Mouse (Mus musculus): ENCODE data around the gene Nrarp. TPM values are rescaled to one million over a fixed set of nuclear protein-coding genes. Genes with fewer than 3 reads are reported as not detected.

Nrarp gene
- total RNA-seq, 2 experiments from 2014 or later, result 0.22 TPM; not detected in 1

DNA sequence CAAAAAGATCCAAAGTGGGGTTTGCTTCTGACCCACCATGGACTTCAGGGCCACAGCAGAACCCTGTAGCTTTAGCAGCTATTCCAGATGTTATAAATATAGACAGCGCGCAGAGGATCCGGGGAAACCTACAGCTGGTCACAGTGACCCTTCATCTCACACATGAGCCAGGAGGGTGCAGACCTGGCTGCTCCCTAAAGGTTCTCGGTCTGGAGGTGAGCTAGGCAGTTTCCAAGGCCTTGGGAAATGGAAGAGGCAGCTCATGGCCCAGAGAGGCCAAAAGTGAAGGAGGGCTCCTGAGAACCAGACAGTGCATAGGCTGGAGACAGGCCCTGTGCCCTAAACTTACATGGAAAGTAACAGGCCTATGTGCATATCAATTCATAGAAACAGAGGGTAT lies 6.7 kb upstream of the Nrarp start:
- ATAC-seq (ENCODE audit: poor library complexity, severe bottlenecking), result no peak

- no peak for ATAC-seq (ENCODE audit: poor library complexity, severe bottlenecking)
Observed at GRCm38 (mm10) chr2:25174866-25175689, 5.5 kb upstream of the Nrarp start.

GRCm38 (mm10) chr2:25175690-25176078 lies 4.9 kb upstream of the Nrarp start:
- ATAC-seq (ENCODE audit: poor library complexity, severe bottlenecking), result no peak

DNA sequence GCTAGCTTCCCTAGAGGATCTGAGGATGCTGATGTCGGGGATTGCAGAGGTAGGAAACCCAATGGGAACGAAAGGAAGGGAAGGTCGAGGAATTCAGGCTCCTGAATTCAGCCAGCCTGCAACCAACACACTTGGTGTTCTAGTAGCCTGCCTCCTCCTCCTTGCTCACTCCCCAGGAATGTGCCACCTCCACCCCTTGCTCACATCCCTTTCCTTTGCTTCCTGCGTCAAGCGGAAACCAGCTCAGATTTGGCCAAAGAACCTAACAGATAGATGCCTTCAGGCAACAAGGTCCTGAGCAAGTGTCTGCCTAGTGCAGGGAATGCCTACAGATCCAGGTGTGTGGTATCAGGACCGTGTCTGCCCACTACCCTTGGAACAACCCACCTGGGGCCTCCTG lies 4.0 kb upstream of the Nrarp start:
- no peak for ATAC-seq (ENCODE audit: poor library complexity, severe bottlenecking)

- no peak for ATAC-seq (ENCODE audit: poor library complexity, severe bottlenecking)
Observed at GRCm38 (mm10) chr2:25177076-25177475, 3.5 kb upstream of the Nrarp start.

GRCm38 (mm10) chr2:25177685-25178084 lies 2.9 kb upstream of the Nrarp start:
- no peak for ATAC-seq (ENCODE audit: poor library complexity, severe bottlenecking)

GRCm38 (mm10) chr2:25178285-25178972 lies 2.1 kb upstream of the Nrarp start:
- no peak for ATAC-seq (ENCODE audit: poor library complexity, severe bottlenecking)

DNA sequence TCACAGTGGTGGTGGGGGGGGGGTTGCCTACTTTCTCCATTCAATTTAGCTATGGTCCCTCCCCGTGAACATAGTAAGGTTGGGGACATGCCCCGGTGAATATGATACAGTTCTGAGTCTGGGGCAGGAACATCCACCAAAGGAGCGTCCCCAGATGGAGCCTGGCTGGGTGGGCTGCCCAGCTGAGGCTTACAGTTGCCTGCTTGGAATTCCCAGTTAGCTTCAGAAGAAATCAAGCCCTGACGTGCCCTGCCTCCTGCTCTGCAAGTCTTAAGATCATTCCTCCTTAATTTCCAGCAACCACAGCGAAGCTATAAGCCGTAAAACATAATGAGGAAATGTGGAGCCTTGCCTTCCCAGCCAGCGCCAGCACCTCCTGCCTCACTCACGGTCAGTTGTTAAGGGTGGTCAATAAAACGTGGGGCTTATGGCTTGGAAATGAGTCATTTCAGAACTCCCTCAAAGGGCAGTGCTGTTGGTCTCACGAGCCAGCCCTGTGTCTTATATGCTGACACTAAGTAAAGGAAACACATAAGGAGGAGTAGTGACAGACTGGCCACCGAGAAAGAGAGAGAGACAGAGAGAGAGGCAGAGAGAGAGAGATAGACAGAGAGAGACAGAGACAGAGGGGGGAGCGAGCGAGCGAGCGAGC lies 866 bp upstream of the Nrarp start:
- no peak for ATAC-seq (ENCODE audit: poor library complexity, severe bottlenecking)

GRCm38 (mm10) chr2:25180973-25181890 lies 674 bp downstream of the Nrarp start:
- peak; percentile 37 for ATAC-seq (ENCODE audit: poor library complexity, severe bottlenecking)

GRCm38 (mm10) chr2:25181891-25182397 lies 1.4 kb downstream of the Nrarp start:
- ATAC-seq (ENCODE audit: poor library complexity, severe bottlenecking), result no peak

DNA sequence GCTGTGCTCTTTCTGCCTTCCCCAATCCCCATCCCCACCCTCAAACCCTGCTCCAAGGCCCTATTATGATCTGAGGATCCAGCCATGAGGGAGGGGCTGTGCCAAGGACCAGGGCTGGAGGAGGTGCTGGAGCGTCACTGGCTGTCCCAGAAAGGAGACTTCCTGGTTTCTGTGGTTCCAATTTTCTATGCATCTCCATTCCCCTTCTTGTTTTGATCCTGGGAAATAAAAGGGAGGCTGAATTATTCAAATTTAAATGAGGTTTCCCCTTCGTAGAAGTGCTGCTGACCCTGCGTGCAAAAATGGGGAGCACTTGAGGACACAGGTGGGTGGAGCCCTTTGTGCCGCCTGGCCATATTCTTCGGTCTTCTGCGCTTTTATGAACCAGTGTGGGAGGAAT lies 2.1 kb downstream of the Nrarp start:
- ATAC-seq (ENCODE audit: poor library complexity, severe bottlenecking), result no peak

- no peak for ATAC-seq (ENCODE audit: poor library complexity, severe bottlenecking)
Observed at GRCm38 (mm10) chr2:25183336-25183735, 2.8 kb downstream of the Nrarp start.

DNA sequence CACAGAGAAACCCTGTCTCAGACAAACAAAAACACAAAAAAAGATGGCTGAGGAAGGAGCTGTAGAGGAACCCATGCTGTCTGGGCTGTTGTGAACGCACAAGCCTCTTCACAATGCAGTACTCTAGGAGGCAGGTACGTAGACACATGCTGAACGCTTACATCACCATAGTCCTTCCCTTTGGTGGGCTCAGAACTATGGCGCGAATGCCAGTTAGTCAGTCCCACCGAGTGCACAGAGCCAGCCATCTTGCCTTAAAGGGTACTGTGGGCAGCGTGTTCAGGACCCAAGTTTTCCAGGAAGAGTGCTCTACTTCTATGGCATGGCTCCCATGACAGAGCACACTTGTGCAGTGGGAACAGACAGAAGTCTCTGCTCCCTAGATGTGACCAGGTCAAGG lies 3.9 kb downstream of the Nrarp start:
- no peak for ATAC-seq (ENCODE audit: poor library complexity, severe bottlenecking)

GRCm38 (mm10) chr2:25185625-25186574 lies 5.3 kb downstream of the Nrarp start:
- peak; percentile 33 for ATAC-seq (ENCODE audit: poor library complexity, severe bottlenecking)

DNA sequence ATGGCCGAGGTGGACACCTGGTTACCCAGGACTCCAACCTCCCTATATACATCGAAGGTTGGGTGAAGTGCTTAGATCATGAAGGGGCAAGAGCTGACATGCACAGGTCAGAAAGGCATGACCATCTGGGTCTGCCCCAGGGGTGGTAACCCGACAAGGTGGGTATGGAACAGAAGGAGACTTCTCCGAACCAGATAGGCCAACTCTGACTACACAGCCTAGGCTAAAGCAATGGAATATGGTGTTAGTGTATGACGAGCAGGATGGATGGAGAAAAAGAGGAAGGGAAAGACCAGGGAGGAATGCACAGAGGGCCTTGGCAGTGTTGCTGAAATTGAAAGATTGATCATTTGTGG lies 6.0 kb downstream of the Nrarp start:
- ATAC-seq (ENCODE audit: poor library complexity, severe bottlenecking), result no peak

DNA sequence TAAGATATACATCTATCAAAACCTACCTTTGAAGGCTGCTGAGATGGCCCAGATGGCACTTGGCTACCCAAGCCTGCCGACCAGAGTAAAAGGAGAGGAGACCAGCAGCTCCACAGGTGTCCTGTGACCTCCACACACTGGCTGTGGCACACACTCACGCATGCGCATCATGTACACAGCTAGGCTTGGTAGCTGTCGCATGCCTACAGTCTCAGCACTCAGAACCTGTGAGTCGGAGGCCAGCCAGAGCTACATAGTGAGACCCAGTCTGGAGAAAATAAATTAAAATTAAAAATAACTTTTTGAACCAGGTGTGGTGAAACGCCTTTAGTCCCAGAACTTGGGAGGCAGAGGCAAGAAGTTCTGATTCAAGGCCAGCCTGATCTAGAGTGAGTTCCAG lies 7.3 kb downstream of the Nrarp start:
- no peak for ATAC-seq (ENCODE audit: poor library complexity, severe bottlenecking)

- peak; percentile 44 for ATAC-seq (ENCODE audit: poor library complexity, severe bottlenecking)
Observed at GRCm38 (mm10) chr2:25193330-25193770, 12.8 kb downstream of the Nrarp start.

- no peak for ATAC-seq (ENCODE audit: poor library complexity, severe bottlenecking)
Observed at GRCm38 (mm10) chr2:25194006-25194405, 13.4 kb downstream of the Nrarp start.

GRCm38 (mm10) chr2:25194486-25195171 lies 14.1 kb downstream of the Nrarp start:
- peak; percentile 51 for ATAC-seq (ENCODE audit: poor library complexity, severe bottlenecking)

Measured in megakaryocyte, adult 5-6 weeks (primary cell).